Mouse (Mus musculus) hindlimb bud, embryonic 11.5 days (tissue): ENCODE results near the gene Pgam5.

Source experiments
- DNase-seq: peaks from one replicate; pipeline ENCODE4 v3.0.0-alpha.2; 2012; ENCODE audit warnings: low read depth, low spot score; ENCODE audit errors: extremely low spot score

Pgam5 gene

DNA sequence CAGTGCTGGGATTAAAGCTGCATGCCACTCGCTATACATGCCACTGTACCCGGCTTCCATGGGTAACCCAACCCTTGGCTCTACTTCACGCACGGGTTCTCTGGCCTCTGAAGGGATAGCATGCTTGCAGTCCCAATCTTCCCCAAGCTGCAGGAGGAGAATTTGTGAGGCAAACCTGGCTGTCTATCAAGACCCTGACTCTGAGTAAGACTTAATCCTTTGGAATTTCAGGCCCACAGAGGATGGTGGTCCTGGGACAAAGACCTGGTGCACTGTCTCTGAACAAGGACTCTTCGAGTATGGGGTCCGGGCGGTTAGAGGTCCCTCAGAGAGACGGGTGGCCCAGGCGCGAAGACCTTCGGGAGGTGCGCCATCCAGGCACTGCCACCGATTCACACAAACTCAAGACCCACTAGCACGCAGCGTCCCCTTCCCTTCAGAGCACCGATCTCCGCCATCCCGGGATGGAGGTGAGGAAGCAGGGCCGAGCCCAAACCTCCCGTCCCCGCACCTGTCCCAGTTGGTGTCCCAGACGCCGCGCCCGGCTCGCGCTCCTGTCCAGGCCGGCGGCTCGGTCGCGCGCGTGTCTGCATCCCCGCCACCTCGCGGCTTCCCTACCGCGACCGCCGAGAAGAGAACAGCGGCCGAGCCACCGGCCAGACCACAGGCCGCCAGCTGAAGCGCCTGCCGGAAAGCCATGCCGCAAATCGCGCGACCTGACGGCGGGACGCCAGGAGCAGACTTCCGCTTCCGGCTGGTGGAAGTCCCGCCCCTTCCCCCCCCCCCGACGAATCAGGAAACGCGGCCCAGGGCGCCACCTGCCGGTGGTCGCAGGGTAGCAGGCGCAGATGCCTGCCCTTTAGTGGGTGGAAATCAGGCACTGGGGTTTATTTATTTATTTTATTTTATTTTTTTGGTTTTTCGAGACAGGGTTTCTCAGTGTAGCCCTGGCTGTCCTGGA is at the start of gene Pgam5:
TSS of gene Pgam5 (minus strand) at position 773 of the 961 bp plus-strand sequence.
- peak; percentile 63 for DNase-seq

DNA sequence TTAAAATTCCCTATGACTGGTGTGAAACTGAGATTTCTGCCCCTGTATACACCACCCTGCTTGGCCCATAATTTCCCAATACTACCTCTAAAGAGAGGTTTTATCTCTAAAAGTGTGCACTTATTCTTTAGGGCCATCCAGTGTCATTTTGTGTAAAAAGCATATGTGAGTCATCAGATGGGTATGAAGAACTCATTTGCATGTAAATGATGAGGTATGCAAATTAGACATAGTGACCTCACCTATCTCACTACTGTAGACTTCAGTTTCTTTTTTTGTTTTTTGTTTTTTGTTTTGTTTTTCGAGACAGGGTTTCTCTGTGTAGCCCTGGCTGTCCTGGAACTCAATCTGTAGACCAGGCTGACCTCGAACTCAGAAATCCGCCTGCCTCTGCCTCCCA is 43.4 kb upstream of the Pgam5 start:
- no peak for DNase-seq

DNA sequence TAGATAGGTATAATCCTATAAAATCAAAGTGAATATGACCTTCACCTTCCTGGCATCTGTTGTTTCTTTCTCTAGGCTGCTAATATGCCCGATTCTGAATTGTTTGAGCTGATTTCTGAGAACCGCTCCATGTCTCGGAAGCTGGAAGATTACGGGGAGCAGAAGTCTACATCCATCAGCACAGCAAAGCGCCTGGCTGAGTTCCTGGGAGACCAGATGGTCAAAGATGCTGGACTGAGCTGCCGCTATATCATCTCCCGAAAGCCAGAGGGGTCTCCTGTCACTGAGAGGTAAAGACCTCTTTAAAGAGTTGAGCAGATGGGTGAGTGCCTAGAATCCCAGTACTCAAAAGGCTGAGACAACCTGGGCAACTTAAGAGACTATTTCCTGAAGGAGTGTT is 39.1 kb upstream of the Pgam5 start:
- no peak for DNase-seq

DNA sequence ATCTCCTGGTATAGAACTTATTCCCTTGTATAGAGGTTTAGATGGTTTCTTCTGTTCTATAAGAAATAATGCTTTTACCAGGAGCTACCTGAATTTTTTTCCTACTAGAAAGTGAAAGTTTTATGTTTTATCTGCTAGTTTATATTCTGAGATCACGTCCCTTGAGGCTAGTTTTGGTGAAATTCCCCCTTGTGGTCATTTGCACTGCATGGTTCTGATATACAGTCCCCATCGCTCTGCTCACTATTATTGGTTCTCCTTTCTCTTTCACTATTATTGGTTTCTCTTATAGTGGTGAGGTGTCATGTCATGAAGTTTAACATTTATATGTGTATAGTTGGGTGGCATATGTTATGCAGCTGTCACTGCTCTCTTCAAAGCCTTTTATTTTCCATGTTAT is 30.9 kb upstream of the Pgam5 start:
- no peak for DNase-seq

DNA sequence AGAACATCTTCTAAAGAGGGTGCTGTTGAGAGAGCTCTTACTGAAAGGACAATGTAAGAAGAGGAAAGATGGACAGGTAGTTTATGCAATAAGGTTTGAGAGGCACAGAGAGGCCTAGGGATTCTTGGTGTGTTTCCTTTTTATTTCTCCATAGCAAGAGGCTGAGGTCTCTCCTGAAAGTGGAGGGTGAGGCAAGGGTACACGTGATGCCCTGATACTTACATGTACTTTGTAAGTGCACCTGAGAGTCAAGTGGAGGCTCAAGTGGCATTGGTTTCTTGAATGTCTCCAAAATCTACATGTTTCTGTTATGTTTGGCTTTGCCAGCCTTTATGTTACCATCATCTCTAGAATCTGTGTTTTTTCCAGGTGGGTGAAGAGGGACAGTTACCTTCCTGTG is 26.9 kb upstream of the Pgam5 start:
- no peak for DNase-seq

DNA sequence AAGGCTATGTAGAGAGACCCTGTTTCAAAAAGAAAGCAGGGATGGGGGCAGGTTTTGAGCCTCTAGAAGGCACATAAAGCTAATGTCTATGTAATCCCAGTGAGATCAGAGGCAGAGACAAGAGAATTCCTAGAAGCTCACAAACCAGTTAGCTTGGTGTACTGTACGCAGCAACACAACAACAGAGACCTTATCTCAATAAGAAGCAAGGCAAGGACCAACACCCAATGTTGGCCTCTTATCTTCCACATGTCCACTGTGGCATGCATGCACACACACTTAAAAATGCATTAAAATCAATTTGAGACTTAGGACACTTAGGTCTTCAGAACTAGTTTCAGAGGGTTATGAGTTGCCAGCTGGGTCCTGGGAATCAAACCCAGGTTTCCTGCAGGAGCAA is 21.9 kb upstream of the Pgam5 start:
- DNase-seq, result no peak

DNA sequence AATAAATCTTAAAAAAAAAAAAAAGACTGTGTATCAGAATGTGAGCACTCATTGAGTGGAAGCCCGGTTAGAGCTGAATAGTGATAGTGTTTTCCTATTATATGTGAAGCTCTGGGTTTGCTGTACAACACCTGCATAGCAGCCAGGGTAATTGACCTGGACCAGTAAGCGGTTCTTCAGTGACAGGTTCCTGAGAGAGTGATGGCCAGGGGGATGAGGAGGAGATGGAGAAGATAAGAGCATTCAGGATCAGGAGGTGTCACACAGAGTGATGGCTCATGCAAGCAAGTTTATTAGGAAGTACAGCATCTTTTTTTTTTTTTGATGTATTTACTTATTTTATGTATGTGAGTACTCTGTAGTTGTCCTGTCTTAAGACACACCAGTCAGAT is 17.4 kb upstream of the Pgam5 start:
- DNase-seq, result no peak

DNA sequence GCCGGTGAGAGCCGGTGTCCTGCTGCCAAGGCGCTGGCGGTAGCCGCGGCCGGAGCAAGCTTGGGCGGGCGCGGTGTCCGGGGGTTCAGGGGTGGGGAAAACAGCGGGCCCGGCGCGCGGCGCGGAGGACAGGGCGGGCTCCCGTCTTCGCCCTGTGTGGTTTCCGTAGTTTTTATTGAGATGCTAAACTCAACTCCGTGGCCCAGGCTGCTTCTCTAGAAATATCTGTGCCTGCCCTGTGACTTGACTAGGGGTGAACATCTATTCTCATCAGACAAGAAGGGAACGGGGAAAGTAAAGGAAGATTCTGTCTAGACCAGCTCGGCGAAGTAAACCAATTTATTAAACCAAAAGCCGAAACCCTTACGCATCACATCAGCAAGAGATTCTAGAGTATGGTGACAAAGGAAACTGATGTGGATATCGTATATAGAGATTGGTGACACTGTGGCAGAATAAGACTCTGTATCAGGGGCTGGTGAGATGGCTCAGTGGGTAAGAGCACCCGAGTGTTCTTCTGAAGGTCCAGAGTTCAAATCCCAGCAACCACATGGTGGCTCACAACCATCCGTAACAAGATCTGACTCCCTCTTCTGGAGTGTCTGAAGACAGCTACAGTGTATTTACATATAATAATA is 16.9 kb upstream of the Pgam5 start:
- DNase-seq, result no peak

DNA sequence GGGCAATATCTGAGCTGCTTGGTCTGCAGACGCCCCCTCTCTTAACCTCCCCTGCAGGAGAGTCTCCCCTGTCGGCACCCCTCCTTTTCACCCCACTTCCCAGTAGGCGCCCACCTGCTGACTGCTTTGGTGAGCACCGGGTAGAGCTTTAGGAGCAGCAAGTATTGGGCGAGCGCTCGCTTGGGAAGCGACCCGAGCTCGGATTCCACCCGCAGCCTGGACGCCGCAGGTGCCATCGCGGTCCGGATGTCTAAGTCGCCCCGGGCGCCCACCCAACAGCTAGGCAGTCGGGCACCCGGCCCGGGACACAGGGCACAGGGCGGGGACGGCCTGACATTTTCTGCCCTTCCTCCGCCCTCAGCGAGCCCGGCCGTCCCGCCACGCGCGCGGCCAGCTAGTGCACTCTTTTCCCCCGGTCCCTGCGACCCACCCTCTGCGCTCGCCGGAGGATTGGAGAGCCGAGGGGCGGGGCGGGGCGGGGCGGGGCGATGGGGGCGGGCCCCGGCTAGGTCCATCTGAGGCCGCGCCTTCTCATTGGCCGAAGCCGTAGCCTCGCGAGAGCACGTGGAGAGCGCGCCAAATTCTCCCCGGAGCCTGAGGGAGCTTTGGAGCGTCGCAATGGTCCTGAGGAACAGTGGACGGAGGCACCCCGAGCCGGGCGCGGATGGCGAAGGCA is 16.2 kb upstream of the Pgam5 start, which contains the start of the genes Pxmp2 and Pole:
TSS of gene Pxmp2 (minus strand) at position 417 of the 676 bp plus-strand sequence.
TSS of gene Pole (plus strand) at position 537 of the 676 bp plus-strand sequence.
- DNase-seq, result peak; percentile 73

DNA sequence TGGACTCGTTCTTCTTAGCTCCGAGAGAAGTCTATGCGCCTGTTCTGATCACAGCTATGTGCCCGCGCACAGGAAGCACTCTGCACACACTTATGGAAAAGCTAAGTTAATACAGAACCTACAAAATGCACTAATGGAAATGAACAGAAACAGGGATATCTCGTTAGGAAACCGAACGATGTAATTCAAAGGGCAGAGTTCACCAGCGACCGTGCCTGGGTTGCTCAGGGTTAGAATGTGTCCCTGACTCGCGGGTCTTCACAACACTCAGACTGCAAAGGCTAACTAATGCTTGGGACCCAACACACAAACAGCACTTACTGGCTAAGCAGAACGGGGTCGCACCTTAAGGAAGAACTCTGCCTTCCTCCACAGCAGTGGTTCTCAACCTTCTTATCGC is 15.4 kb upstream of the Pgam5 start:
- DNase-seq, result no peak

DNA sequence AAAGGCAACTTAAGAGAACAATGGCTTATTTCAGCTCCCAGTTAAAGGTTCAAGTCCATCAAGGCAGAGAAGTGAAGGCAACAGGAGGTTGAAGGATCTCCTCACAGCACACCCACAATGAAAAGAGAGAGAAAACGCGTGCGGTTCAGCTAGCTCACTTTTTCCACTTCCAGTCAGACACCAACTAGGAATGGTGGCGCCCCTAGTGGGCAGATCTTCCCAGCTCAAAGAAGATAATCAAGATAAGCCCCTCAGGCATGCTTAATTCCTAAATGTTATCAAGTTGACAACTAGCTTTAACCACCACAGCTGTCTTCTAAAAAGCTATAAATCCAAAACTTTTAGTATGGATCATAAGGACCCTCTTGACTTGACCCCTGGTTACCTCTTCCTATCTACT is 14.8 kb upstream of the Pgam5 start:
- no peak for DNase-seq

DNA sequence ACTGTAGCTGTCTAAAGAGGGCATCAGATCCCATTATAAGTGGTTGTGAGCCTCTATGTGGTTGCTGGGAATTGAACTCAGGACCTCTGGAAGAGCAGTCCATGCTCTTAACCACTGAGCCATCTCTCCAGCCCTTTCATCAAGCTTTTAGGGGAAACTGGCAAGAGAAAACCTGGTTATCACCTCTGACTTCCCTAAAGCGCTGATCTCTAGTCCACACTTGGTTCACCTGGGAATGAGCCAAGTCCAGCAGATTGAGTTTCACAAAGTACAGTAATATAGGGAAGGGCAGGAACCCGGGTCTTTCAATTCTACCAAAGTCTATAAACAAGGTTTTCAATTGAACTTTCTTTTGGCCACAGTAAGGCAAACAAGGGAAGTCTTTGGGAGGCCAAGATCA is 12.3 kb upstream of the Pgam5 start:
- no peak for DNase-seq

DNA sequence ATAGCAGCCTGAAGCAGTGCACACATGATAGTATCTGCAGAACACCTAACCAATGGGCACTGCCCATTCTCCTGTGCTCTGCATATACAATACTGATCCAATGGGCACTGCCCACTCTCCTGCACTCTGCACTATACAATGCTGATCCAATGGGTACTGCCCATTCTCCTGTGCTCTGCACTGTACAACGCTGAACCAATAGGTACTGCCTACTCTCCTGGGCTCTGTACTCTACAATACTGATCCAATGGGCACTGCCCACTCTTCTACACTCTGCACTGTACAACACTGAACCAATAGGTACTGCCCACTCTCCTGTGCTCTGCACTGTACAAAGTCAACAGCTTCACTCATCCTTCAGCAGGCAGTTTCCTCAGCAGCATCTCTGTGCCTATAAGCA is 7.2 kb upstream of the Pgam5 start:
- DNase-seq, result no peak

DNA sequence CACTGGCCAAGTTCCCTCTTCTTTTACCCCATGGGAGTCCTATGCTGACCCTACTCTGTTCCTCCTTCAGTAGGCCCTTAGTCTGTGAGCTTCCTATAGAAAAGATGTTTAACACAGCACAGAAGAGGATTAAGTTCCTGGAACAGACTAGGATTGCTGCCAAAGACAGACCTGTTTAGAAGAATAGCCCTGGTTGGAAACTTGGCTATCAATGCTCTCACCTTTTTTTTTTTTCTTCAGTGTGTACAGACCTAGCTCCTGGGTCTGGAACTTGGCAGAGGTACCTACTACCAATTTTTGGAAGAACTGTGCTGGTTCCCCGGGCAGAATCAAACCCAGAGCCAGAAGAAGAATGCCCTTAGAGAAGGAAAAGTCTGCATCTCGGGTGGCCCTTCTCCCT is 6.7 kb upstream of the Pgam5 start:
- DNase-seq, result no peak

DNA sequence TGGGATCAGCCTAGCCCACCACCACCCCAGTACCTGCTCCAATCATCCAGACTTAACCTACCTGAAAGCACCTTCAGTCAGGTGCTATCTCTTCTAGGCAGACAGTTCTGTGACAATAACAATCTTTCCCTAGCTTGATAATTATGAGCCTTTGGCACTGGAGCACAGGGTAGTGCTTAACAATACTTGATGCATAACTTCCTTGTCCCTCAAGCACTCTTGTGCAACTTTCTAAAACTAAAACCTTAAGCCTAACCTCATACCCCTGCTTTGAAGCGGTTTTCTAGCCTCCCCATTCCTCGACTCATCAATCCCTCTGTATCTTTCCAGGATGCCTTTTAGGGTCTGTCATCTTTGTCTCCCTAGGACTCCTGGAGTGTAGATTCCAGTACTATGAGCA is 5.1 kb upstream of the Pgam5 start:
- DNase-seq, result no peak

DNA sequence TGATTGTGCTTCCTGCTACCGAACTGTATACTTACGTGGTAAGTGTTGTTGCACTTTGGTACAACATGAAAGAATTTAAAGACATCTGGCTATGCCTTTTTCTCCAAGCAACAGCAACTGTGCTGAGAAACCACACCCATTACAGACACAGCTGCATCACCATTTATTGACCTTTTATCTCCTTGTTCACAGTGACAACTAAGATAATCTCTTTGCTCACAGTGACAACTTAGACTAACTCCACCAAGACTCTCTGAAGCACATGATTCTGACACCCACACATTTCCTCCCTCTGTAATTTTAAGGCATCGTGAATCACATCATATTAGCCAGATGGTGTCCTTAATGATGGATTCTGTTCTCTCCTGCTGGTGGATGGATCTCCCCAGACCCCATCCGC is 4.4 kb upstream of the Pgam5 start:
- DNase-seq, result no peak

DNA sequence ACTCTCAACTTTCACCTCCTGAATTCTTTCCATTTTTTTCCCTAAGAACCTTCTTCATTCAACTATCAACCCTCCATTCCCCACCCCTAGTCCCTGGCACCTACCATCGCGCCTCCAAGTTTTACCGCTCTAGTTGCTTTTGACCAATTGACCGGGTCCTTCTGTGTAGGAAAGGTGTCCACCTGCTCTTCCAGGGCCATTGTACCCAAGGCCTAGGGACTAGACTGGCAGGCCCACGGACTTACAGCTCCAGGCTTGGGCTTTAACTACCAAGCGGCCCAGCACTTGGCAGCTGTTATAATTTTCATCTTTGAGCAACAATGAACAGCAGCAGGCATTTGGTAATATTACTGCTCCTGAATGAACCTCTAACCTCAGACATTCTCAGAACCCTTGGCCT is 529 bp upstream of the Pgam5 start:
- DNase-seq, result no peak

DNA sequence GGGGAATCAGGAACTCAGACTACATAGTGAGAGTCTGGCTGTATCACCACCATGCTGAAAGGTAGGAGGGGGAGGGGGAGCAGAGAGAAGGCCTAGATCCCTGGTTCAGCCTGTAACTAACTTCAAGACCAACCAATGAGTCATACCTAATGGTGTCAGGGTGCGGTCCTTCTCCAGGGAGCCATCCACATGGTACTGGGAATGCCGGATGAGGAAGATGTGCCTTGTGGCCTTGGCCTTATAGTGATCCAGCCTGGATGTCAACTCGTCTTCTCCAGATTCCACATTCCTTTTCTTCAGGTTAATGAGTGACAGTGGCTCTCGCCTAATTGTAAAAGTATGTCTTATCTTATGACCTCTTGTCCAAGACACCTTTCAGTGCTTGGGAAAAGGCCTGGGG is 2.8 kb downstream of the Pgam5 start:
- DNase-seq, result no peak

DNA sequence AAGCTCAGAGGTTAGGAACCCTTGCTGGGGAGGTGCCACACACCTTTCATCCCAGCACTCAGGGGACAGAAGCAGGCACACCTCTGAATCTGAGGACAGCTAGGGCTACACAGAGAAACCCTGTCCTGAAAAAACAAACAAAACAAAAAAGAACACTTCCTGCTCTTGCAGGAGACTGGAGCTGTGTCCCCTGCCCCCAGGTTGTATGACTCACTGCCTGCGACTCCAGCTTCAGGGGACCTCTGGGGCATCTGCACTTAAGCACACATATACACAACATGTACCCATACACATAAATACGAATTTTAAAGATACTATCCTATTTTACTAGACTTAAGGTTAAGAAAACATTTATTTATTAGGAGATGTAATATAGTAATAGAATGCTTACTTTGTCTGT is 25.6 kb downstream of the Pgam5 start:
- no peak for DNase-seq

DNA sequence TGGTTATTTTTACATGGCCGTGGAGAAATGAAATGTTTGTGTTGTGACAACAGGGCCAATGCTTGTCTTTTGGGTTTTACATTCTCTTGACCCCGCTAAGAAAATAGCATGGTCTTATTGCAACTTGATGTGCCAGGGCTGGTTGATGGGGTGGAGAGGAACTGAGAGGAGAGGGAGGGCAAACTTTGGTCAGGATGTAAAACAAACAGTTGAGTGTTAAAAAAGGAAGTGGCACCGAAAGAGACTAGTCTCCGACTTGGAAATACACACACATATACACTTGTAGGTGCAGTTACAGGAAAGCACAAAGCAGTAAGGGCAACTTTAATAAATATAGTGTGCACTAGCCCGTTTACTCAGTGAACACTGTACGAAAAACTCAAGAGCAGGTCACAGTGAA is 37.4 kb downstream of the Pgam5 start:
- DNase-seq, result no peak

DNA sequence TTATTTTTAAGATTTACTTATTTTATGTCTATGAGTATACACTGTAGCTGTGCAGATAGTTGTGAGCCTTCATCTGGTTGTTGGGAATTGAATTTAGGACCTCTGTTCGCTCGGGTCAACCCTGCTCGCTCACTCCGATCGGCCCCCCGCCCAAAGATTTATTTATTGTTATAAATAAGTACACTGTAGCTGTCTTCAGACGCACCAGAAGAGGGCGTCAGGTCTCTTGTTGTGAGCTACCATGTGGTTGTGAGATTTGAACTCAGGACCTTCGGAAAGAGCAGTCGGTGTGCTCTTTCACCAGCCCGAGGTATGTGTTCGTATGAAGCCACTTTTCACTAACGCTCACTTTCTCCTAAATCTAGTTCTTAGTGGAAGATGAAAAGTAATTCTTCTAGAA is 38.1 kb downstream of the Pgam5 start:
- DNase-seq, result no peak
